ENCODE assay signal across 24 mouse cellular contexts in the genomic region with DNA sequence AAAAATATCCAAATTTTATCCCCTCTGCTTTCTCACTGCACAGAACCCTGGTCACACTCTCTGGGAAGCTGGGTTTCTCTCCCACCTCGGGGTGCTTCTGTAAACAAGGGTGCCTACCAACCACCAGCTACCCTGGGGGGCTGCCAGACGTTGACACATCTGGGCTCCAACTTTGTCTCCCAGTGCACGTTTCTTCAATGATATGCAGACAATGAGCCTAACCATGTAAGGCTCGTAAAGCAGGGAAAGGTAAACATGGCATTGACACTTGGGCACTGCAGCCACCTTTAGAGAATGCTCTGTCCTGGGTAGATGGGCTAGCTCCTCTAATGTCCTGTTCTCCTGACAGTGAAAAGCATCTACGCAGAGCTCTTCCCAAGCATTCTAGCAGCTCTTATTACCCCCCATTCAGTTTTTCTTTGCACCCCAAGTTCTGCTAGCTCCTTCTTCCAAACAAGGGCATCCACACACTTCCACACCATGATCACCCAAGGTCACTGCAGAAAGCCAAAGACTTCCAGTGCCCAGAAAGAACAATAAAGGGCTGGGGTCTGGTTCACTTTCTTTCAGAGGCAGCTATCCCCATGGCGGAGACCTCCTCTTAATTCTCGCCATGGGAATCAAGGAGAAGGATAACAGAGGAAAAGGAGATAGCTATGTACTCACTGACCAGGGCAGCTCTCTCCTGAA. TPM values are rescaled to one million over a fixed set of nuclear protein-coding genes. Genes with fewer than 3 reads are reported as not detected.
DNase-seq lines count a peak whose midpoint lies in the region; ATAC-seq lines count a peak whose summit lies in the region.
"Had no signal": no experiment of that assay in that cellular context is flagged by ENCODE, and none has a peak within 500 bp of the region (broad histone marks: within the 10 kb centered on the region; RNA-seq: fewer than 3 reads in every experiment).

No protein-coding gene starts in this region.

- peaks cover 91% of the 10 kb centered on the region for H3K27me3 ChIP-seq in kidney, embryonic 16.5 days (ENCODE audit: insufficient read depth, low read length)
- H3K27me3 ChIP-seq in hindbrain, embryonic 11.5 days (ENCODE audit: control insufficient read depth, insufficient read depth, low read length), result peaks cover 82% of the 10 kb centered on the region
- peaks cover 97% of the 10 kb centered on the region for H3K27me3 ChIP-seq in limb, embryonic 10.5 days (ENCODE audit: low read depth, poor library complexity, severe bottlenecking)

- no peak for ATAC-seq in kidney, embryonic 16.5 days (ENCODE audit: low FRiP score, low TSS enrichment)
- no peak for ATAC-seq in hindbrain, embryonic 11.5 days (ENCODE audit: low FRiP score)

- DNase-seq in kidney, postnatal 25 days, result no peak
- peak; percentile 38 for DNase-seq in hindbrain, embryonic 11.5 days (ENCODE audit: low spot score)
- peak; percentile 36 for DNase-seq in limb, embryonic 10.5 days (ENCODE audit: low spot score)
- peak; percentile 8 for DNase-seq in naive thymus-derived CD4-positive, alpha-beta T cell, adult 2 months (ENCODE audit: low read depth)
- no peak for DNase-seq in right cerebral cortex, adult 18-20 months
- DNase-seq in layer of hippocampus, adult 11-12 months (ENCODE audit: low spot score), result no peak
- no peak for DNase-seq in gastrocnemius, postnatal 10 days
- DNase-seq: adrenal gland, postnatal 10 days; cerebellum, adult 8-10 months; gastrocnemius, postnatal 36 days; kidney, postnatal 14 days; lung, postnatal 10 days; thymus, postnatal 25 days had no signal

- 0 out of 2 replicates have a peak, but pooled peaks cover 7% of the 10 kb centered on the region for H3K4me1 ChIP-seq in kidney, embryonic 16.5 days (ENCODE audit: insufficient read depth, low read length)
- peaks cover 8% of the 10 kb centered on the region; the same call in 1 of the 2 replicates for H3K4me1 ChIP-seq in hindbrain, embryonic 11.5 days (replicated peaks; ENCODE audit: control insufficient read depth, insufficient read depth, low read length)
- peaks cover 43% of the 10 kb centered on the region for H3K4me1 ChIP-seq in limb, embryonic 10.5 days

- no peaks in the 10 kb centered on the region for H3K36me3 ChIP-seq in kidney, embryonic 16.5 days (ENCODE audit: insufficient read depth, low read length)
- H3K36me3 ChIP-seq in hindbrain, embryonic 11.5 days (ENCODE audit: control insufficient read depth, insufficient read depth, low read length), result no peaks in the 10 kb centered on the region
- no peaks in the 10 kb centered on the region for H3K36me3 ChIP-seq in limb, embryonic 10.5 days
- H3K36me3 ChIP-seq: heart, embryonic 12.5 days; limb, embryonic 12.5 days; liver, embryonic 15.5 days had no signal

- peak overlapping the region; percentile 90 for H3K4me2 ChIP-seq in kidney, embryonic 16.5 days (replicated peaks; ENCODE audit: low read depth, low read length)
- H3K4me2 ChIP-seq in hindbrain, embryonic 11.5 days (replicated peaks; ENCODE audit: low read depth, low read length), result no peak overlapping the region
- H3K4me2 ChIP-seq: heart, embryonic 12.5 days; limb, embryonic 12.5 days; liver, embryonic 15.5 days had no signal

- H3K9ac ChIP-seq in kidney, embryonic 16.5 days (replicated peaks; ENCODE audit: low read length), result peak overlapping the region; percentile 68
- no peak overlapping the region for H3K9ac ChIP-seq in hindbrain, embryonic 11.5 days (ENCODE audit: low read depth, low read length)
- H3K9ac ChIP-seq: heart, embryonic 12.5 days; limb, embryonic 12.5 days; liver, embryonic 15.5 days had no signal

- peak overlapping the region; percentile 81 for H3K27ac ChIP-seq in kidney, embryonic 16.5 days (ENCODE audit: low read length)
- no peak overlapping the region for H3K27ac ChIP-seq in hindbrain, embryonic 11.5 days (ENCODE audit: low read depth, low read length)
- no peak overlapping the region for H3K27ac ChIP-seq in limb, embryonic 10.5 days
- H3K27ac ChIP-seq: left cerebral cortex, adult 2 months; limb, embryonic 12.5 days; liver, embryonic 15.5 days; stomach, postnatal 0 days had no signal

- WGBS in kidney, embryonic 16.5 days, result 3% methylated on average over 7 of the region's 7 CpGs
- under 1% methylated on average over 7 of the region's 7 CpGs for WGBS in hindbrain, embryonic 11.5 days
- 3% methylated on average over 7 of the region's 7 CpGs for WGBS in limb, embryonic 10.5 days

- no peaks in the 10 kb centered on the region for H3K9me3 ChIP-seq in kidney, embryonic 16.5 days (ENCODE audit: low read length)
- no peaks in the 10 kb centered on the region for H3K9me3 ChIP-seq in hindbrain, embryonic 11.5 days (ENCODE audit: control insufficient read depth, low read length)
- no peaks in the 10 kb centered on the region for H3K9me3 ChIP-seq in limb, embryonic 10.5 days (replicated peaks)
- H3K9me3 ChIP-seq: liver, embryonic 15.5 days had no signal

- peak overlapping the region; percentile 55 for H3K4me3 ChIP-seq in kidney, embryonic 16.5 days (ENCODE audit: low read length)
- peak overlapping the region; percentile 17 for H3K4me3 ChIP-seq in hindbrain, embryonic 11.5 days (ENCODE audit: low read depth, low read length)
- no peak overlapping the region for H3K4me3 ChIP-seq in limb, embryonic 10.5 days
- H3K4me3 ChIP-seq: heart, embryonic 12.5 days; left cerebral cortex, adult 2 months; limb, embryonic 12.5 days; liver, embryonic 15.5 days had no signal

RNA-seq across cellular contexts. Expression of gene 9230102O04Rik, which starts 2.3 kb away (rescaled TPM):
- polyA plus RNA-seq in kidney, embryonic 16.5 days (2015; fragmentation: Nextera tagmentation; extraction: Ambion mirVana), result 6.7 and 7.2 TPM in 2 replicates
- polyA plus RNA-seq in hindbrain, embryonic 11.5 days (2014; fragmentation: Nextera tagmentation; extraction: Ambion mirVana), result 1.6 and 3.3 TPM in 2 replicates
- 0.39 TPM in 1 of 2 replicates, not detected in the other for polyA plus RNA-seq in limb, embryonic 10.5 days (2016; fragmentation: Nextera tagmentation; extraction: Ambion mirVana)
- total RNA-seq in gastrocnemius, postnatal 10 days (2021), result not detected
- total RNA-seq: adrenal gland, postnatal 10 days; gastrocnemius, postnatal 36 days; left cerebral cortex, adult 2 months; neutrophil, adult 5-6 weeks had no signal
- polyA plus RNA-seq: cortical plate, adult 2 months; frontal cortex, adult 2 months; heart, embryonic 12.5 days; limb, embryonic 12.5 days; liver, embryonic 15.5 days; spleen, adult 2 months; stomach, postnatal 0 days had no signal

RNA-seq across cellular contexts. Expression of gene Gata3, which starts 2.8 kb away (rescaled TPM):
- 103 and 117 TPM in 2 replicates for polyA plus RNA-seq in kidney, embryonic 16.5 days (2015; fragmentation: Nextera tagmentation; extraction: Ambion mirVana)
- polyA plus RNA-seq in hindbrain, embryonic 11.5 days (2014; fragmentation: Nextera tagmentation; extraction: Ambion mirVana), result 18.6 and 22.9 TPM in 2 replicates
- polyA plus RNA-seq in limb, embryonic 10.5 days (2016; fragmentation: Nextera tagmentation; extraction: Ambion mirVana), result 6.3 and 6.5 TPM in 2 replicates
- total RNA-seq in gastrocnemius, postnatal 10 days (2021), result under 1 TPM; 0.19 to 0.23 TPM
- total RNA-seq: left cerebral cortex, adult 2 months had no signal
- polyA plus RNA-seq: frontal cortex, adult 2 months had no signal

RNA-seq across cellular contexts. Expression of gene 4930412O13Rik, which starts 6.0 kb away (rescaled TPM):
- polyA plus RNA-seq in kidney, embryonic 16.5 days (2015; fragmentation: Nextera tagmentation; extraction: Ambion mirVana), result 2.8 and 3.2 TPM in 2 replicates
- polyA plus RNA-seq in hindbrain, embryonic 11.5 days (2014; fragmentation: Nextera tagmentation; extraction: Ambion mirVana), result 0.24 and 0.71 TPM in 2 replicates
- 0.46 and 0.55 TPM in 2 replicates for polyA plus RNA-seq in limb, embryonic 10.5 days (2016; fragmentation: Nextera tagmentation; extraction: Ambion mirVana)
- total RNA-seq in gastrocnemius, postnatal 10 days (2021), result not detected
- total RNA-seq: gastrocnemius, postnatal 36 days; left cerebral cortex, adult 2 months; MEL; neutrophil, adult 5-6 weeks had no signal
- polyA plus RNA-seq: cortical plate, adult 2 months; frontal cortex, adult 2 months; limb, embryonic 12.5 days; spleen, adult 2 months; stomach, postnatal 0 days had no signal

Comparison
In these comparisons a context has a peak if more than half of its experiments do, and no peak if none do; other contexts are left out.
1. DNase-seq: peak in hindbrain, embryonic 11.5 days (single experiment), limb, embryonic 10.5 days (single experiment) and naive thymus-derived CD4-positive, alpha-beta T cell, adult 2 months (single experiment); none in kidney, postnatal 25 days (0 of 2), right cerebral cortex, adult 18-20 months (single experiment), layer of hippocampus, adult 11-12 months (single experiment) and gastrocnemius, postnatal 10 days (single experiment).